Mouse (Mus musculus) brain, embryonic 18.5 days (tissue): ENCODE data around the gene Mrps18a.

ENCODE experiments used
- DNase-seq: peaks from one replicate; pipeline ENCODE4 v3.0.0-alpha.2; 2012; ENCODE audit warnings: low read depth, low spot score

Mrps18a gene

GRCm38 (mm10) chr17:46101906-46102305 is 8.9 kb upstream of the Mrps18a start:
- DNase-seq, result no peak

- no peak for DNase-seq
Observed at GRCm38 (mm10) chr17:46102608-46103159, 8.1 kb upstream of the Mrps18a start.

GRCm38 (mm10) chr17:46104487-46104886 is 6.3 kb upstream of the Mrps18a start:
- DNase-seq, result no peak

- no peak for DNase-seq
Observed at GRCm38 (mm10) chr17:46108286-46108685, 2.5 kb upstream of the Mrps18a start.

- no peak for DNase-seq
Observed at GRCm38 (mm10) chr17:46115489-46115888, 4.7 kb downstream of the Mrps18a start.

GRCm38 (mm10) chr17:46116138-46116537 is 5.4 kb downstream of the Mrps18a start:
- DNase-seq, result no peak

- no peak for DNase-seq
Observed at GRCm38 (mm10) chr17:46116881-46117280, 6.1 kb downstream of the Mrps18a start.

- DNase-seq, result no peak
Observed at GRCm38 (mm10) chr17:46117623-46118422, 7.0 kb downstream of the Mrps18a start.

- no peak for DNase-seq
Observed at GRCm38 (mm10) chr17:46118423-46118850, 7.7 kb downstream of the Mrps18a start.

- no peak for DNase-seq
Observed at GRCm38 (mm10) chr17:46119641-46120040, 8.9 kb downstream of the Mrps18a start.

- no peak for DNase-seq
Observed at GRCm38 (mm10) chr17:46122791-46123190, 12.0 kb downstream of the Mrps18a start.

- no peak for DNase-seq
Observed at GRCm38 (mm10) chr17:46123285-46123684, 12.5 kb downstream of the Mrps18a start.

GRCm38 (mm10) chr17:46123953-46124700 is 13.3 kb downstream of the Mrps18a start:
- DNase-seq, result no peak

GRCm38 (mm10) chr17:46126608-46127007 is 15.8 kb downstream of the Mrps18a start:
- no peak for DNase-seq

GRCm38 (mm10) chr17:46127814-46128493 is 17.2 kb downstream of the Mrps18a start:
- no peak for DNase-seq

- DNase-seq, result no peak
Observed at GRCm38 (mm10) chr17:46129741-46130498, 19.1 kb downstream of the Mrps18a start.

- DNase-seq, result no peak
Observed at GRCm38 (mm10) chr17:46132058-46132718, 21.4 kb downstream of the Mrps18a start.

- DNase-seq, result no peak
Observed at GRCm38 (mm10) chr17:46132862-46133261, 22.1 kb downstream of the Mrps18a start.

- DNase-seq, result no peak
Observed at GRCm38 (mm10) chr17:46138563-46139236, 27.9 kb downstream of the Mrps18a start.

- no peak for DNase-seq
Observed at GRCm38 (mm10) chr17:46139872-46140271, 29.1 kb downstream of the Mrps18a start.
